Mouse (Mus musculus) ES-CJ7 (cell line): ENCODE results near the gene Ntn1.
A peak's percentile ranks its signal among the peaks of the same experiment; 100 is the strongest.

ENCODE experiments used
- DNase-seq: peaks from one replicate; pipeline ENCODE4 v3.0.0; 2011; ENCODE audit warnings: low read depth, low spot score

Gene Ntn1

DNA sequence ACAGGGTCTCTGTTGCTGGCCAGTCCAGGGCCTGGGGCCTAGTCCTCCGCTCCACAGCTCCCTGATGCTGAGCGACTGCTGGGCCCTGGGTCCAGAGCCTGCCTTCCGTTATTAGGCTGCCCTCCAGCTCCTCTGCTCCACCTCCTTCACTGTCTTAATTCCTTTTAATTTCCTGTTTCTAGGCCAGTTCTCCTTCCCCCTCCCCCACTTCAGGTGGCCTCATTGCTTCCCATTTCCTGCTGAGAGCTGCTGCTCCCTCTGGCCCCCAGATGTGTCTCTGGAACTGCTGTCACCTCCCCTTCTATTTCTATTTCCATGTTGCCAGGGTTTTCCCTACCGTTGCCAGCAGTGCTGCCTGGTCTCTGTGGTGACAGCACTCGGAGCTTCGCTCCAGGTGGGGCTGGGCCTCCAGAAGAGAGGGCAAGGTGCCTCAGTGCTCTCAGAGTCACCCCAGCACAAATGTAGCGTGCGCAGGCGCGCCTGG lies 204.9 kb downstream of the Ntn1 start:
- DNase-seq, result no peak

DNA sequence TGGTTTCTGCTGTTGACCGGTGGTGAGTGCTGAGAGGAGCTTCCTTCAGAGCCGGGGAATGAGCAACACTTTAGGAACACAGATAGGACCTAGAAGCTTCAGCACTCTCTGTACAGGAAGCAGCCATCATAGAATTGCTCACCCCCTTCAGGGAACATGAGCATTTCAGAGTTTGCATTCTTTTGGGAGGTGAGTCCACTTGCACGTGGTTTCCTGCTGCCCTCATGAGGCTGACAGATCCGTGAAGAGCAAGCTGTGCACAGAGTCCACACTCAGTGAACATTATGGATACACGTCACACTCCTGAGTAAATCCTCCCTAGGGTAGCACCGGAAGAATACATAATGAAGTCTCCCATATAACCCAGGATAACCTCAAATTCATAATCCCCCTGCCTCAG lies 205.5 kb downstream of the Ntn1 start:
- DNase-seq, result no peak

DNA sequence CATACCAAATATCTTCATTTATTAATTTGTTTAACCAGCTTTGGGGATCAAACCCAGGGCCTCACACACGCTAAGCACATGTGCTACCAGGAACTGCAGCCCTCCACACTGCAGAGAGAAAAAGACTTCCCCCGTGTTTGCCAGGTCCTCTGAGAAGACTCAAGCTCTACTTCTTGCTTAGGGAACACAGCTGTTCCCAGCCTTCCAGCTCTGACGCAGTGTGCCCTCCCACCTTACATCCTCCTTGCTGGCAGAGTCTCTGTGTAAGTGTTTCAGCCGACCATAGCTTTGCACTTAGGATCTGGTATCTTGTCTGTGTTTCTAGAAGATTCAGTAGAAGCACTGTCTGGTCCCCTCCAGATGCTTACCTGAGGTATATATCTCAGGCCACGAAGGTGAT lies 209.8 kb downstream of the Ntn1 start:
- DNase-seq, result no peak

DNA sequence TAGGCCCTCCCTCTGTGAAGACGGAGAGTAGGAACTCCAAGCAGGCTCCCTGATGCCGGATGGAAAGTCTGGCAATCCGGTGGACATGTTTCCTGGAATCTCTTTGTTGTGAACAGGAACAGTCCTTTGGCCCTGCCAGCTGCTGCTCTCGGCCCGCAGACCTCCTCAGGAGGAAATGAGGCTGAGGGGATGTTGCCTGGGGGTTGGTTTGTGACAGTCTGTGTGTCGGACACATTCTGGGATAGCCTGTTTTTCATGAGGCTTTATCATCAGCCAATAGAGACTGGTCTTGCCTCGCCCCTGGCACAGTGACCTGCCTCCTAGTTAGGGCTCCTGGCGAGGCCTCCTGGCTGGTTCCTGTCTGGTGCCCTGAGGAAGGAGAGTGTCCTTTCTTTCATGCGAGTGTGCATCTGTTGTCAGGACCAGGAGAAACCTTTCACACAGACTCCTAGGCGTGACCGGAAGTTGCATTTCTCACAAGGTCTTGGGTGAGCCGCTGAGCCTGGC lies 211.9 kb downstream of the Ntn1 start:
- DNase-seq, result no peak

DNA sequence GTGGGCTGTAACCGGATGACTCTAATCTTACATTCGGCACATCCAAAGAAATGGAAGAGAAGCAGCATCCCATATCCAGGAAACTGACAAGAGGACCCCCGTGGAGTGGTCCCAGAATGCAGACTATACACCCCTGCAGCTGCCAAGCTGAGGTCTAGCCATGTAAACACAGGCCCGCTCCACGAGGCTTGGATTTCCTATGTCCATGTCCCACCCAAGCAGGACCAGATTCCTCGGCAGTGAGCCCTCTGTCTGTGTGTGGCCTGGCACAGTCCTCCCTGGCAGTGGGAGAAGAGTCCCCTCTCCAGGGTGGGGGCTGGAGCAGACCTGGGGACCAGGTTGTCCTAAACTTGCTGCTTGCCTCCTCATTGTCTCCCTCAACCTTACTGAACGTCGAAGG lies 213.4 kb downstream of the Ntn1 start:
- DNase-seq, result no peak

DNA sequence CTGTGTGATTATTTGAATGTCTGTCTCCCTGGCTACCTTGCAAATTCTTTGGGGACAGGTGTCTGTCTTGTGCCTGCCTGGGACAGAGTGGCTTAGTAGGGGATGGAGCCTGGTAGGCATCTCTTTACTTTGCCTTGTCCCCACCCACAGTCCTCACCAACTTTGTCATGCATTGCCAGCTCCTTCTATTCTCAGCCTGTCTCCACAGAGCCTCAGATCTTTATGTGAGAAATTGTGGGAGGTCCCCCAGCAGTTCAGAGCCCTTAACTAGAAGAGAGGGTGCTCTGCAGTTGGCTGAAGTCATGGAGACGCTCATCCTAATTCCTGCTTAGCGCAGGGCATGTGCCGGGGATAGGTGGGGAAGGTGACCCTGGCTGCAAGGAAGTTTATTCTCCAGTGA lies 215.0 kb downstream of the Ntn1 start:
- no peak for DNase-seq

DNA sequence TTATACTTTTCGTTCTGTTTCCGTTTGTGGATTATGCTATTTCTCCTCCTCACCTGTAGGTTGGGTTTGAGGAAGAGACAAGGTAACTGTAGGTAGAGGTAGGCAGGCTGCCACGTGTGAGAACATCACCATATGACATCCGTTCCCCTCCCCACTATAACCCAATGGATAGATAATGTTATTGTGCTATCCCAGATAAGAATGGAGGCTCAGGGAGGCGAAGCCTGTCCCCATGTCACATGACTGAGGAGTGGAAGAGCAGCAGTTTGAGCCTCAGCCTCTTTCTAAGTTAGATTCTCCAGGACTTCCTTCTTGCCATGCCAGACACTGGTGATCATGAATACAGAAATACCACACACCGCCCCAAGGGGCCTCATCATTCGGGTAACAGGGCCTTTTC lies 223.2 kb downstream of the Ntn1 start:
- no peak for DNase-seq

DNA sequence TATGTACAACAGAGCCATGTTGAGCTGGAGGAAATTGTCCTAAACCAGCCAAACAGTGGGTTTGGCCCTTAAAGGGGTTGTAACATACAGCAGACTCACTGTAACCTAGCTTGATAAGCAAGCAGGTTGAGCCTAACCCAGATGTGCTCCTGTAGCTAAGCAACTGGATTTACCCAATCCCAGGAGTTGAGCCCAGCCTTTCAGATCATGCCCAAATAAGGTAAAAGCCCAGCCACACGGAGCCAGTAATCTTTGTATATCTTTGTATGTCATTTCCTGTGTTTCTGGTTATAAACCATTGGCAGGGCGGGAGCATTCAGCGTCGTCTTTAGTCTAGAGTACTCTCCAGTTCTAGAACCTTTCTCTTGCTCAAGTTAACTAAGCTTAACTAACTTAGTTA lies 224.1 kb downstream of the Ntn1 start:
- DNase-seq, result peak; percentile 34

DNA sequence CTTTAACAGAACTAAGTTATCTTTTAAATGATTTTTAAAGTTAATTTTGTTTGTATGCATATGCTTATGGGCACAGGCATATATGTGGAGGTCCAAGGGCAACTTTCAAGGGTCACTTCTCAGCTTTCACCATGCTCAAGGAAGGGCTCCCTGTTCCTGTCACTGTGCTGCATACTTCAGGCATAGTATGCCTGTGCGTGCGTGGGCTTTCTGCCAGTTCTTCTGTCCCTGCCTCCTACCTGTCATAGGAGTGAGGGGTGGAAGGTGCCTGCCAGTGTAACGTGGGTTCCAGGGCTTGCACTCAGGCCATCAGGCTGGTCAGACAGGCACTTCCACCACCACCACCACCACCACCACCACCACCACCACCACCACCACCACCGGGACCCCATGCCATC lies 228.0 kb downstream of the Ntn1 start:
- no peak for DNase-seq

DNA sequence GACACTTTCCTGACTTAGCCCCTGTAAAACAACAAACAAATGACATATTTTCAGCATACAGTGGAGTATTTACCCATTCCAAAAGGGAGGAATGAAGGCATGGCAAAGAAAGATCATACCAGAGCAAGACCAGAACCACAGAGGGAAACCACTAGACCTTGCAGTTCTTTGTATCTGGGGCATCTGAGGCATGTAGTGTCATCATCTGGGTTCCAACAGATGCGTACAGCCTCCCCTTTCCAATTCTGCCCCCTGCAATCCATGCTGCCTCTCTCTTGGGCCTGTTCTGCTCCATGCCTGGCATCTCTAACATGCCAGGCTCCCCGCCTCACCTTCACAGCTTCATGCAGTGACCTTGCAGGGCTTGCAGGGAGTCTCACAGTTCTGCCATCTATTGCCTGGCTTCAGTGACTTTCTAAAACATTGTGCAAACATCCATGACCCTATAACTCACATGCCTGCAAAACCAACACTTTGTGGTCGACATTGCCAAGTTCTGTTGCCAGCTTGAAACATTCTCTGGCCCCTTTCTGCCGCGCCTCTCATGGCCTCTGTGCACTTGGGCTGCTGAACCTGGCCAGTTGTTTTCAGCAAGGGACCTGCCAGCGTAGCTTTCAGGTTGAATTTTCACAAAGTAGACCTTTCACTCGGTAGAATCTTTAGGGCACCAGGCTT lies 228.5 kb downstream of the Ntn1 start:
- DNase-seq, result no peak

DNA sequence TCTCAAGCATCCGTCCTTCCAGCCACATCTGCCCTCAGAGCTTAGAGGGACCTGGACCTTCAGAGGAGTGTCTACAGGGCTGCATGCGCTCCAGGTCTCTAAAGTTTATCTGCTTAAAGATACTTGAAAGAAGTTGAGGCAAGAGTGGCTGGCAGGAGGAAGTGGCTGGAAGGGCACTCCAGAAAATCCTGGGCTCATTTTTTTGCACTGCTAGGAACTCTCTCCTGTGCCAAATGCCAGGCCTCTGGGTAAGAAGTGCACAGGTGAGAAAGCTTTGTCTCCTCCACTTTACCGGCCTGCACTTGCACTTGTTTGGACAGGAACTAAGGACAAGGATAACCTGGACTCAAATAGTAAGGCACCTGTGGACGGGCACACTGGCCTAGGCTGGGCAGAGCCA lies 232.2 kb downstream of the Ntn1 start:
- DNase-seq, result no peak

DNA sequence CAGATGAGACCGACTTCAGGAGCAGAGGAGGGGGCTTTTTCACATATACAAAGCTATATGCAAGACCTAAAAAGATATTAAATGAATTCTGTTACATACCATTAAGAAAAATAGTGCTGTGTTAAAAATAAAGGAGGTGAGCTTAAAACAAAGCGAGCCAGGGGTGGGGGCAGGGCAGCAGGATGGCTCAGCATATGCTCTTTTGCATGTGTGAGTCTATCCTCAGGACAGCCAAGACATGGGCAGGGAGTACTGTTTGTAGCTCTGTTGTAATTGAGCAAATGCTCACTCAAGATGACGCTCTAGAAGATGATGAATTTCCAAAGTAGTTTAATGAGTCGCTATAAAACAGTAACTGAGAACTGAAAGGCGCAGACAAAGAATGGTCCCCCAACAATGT lies 236.2 kb downstream of the Ntn1 start:
- DNase-seq, result no peak

DNA sequence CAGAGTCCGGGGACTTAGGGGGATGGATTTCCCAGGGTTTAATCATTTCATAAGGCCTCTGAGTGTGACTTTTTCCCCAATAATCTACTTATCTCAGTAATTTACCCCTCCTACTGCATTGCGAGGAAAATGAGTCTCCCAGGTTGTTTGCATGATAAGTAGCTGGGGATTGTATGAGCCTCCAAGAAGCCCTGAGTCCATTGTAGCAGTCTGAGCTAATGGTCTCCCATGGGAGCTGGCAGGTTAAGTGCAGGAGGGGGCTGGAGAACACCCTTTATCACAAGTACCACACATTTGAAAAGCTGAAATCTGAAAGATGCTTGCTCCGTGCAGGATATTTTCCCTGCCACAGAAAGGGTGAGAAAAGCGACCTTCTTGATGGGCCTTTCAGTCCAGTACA lies 240.8 kb downstream of the Ntn1 start:
- no peak for DNase-seq
